Mouse (Mus musculus): Measurements from ENCODE around the gene Lgals3bp. TPM values are rescaled to one million over a fixed set of nuclear protein-coding genes. Genes with fewer than 3 reads are reported as not detected.

Lgals3bp gene
- total and polyA plus RNA-seq, 3 experiments, result 67.3 to 338 (median 146) TPM

Other genes starting within 250 kb of the Lgals3bp start
- 47.8 and 49.7 TPM in 2 replicates for gene Cyth1, start 153.5 kb downstream of the Lgals3bp start, total RNA-seq (2012; rRNA removed)
- 108 and 122 TPM in 2 replicates for gene Cyth1, start 153.5 kb downstream of the Lgals3bp start, total RNA-seq (2014; rRNA removed)
- 79.7 and 127 TPM in 2 replicates for gene Cyth1, start 153.5 kb downstream of the Lgals3bp start, polyA plus RNA-seq (2012; ENCODE audit: insufficient read length, low read depth)
- 19.5 and 25.5 TPM in 2 replicates for gene Usp36, start 111.8 kb downstream of the Lgals3bp start, total RNA-seq (2012; rRNA removed)
- gene Usp36, start 111.8 kb downstream of the Lgals3bp start, total RNA-seq (2014; rRNA removed), result 9.8 and 10.7 TPM in 2 replicates
- gene Usp36, start 111.8 kb downstream of the Lgals3bp start, polyA plus RNA-seq (2012; ENCODE audit: insufficient read length, low read depth), result 38.7 and 42.6 TPM in 2 replicates
- not detected in 2 replicates for gene Cep295nl, start 59.6 kb downstream of the Lgals3bp start, total RNA-seq (2012; rRNA removed)
- not detected in 2 replicates for gene Cep295nl, start 59.6 kb downstream of the Lgals3bp start, total RNA-seq (2014; rRNA removed)
- not detected in 2 replicates for gene Cep295nl, start 59.6 kb downstream of the Lgals3bp start, polyA plus RNA-seq (2012; ENCODE audit: insufficient read length, low read depth)
- 0.34 and 0.38 TPM in 2 replicates for gene Timp2, start 46.4 kb downstream of the Lgals3bp start, total RNA-seq (2012; rRNA removed)
- 0.12 TPM in 1 of 2 replicates, not detected in the other for gene Timp2, start 46.4 kb downstream of the Lgals3bp start, total RNA-seq (2014; rRNA removed)
- 0.57 TPM in 1 of 2 replicates, not detected in the other for gene Timp2, start 46.4 kb downstream of the Lgals3bp start, polyA plus RNA-seq (2012; ENCODE audit: insufficient read length, low read depth)
- 36.7 and 40.2 TPM in 2 replicates for gene Cant1, start 17.0 kb upstream of the Lgals3bp start, total RNA-seq (2012; rRNA removed)
- gene Cant1, start 17.0 kb upstream of the Lgals3bp start, total RNA-seq (2014; rRNA removed), result 25.1 and 28.8 TPM in 2 replicates
- gene Cant1, start 17.0 kb upstream of the Lgals3bp start, polyA plus RNA-seq (2012; ENCODE audit: insufficient read length, low read depth), result 31.2 and 31.8 TPM in 2 replicates
- gene C1qtnf1, start 26.1 kb upstream of the Lgals3bp start, total RNA-seq (2012; rRNA removed), result 0.13 and 0.76 TPM in 2 replicates
- gene C1qtnf1, start 26.1 kb upstream of the Lgals3bp start, total RNA-seq (2014; rRNA removed), result 0.15 and 0.19 TPM in 2 replicates
- 0.12 TPM in 1 of 2 replicates, not detected in the other for gene C1qtnf1, start 26.1 kb upstream of the Lgals3bp start, polyA plus RNA-seq (2012; ENCODE audit: insufficient read length, low read depth)
- 12.1 and 13.6 TPM in 2 replicates for gene Engase, start 74.7 kb upstream of the Lgals3bp start, total RNA-seq (2012; rRNA removed)
- 6.0 and 7.0 TPM in 2 replicates for gene Engase, start 74.7 kb upstream of the Lgals3bp start, total RNA-seq (2014; rRNA removed)
- 6.2 and 9.7 TPM in 2 replicates for gene Engase, start 74.7 kb upstream of the Lgals3bp start, polyA plus RNA-seq (2012; ENCODE audit: insufficient read length, low read depth)

Data from CH12.LX (cell line).